Mouse (Mus musculus): Measurements from ENCODE around the gene Selenbp1.

DNA sequence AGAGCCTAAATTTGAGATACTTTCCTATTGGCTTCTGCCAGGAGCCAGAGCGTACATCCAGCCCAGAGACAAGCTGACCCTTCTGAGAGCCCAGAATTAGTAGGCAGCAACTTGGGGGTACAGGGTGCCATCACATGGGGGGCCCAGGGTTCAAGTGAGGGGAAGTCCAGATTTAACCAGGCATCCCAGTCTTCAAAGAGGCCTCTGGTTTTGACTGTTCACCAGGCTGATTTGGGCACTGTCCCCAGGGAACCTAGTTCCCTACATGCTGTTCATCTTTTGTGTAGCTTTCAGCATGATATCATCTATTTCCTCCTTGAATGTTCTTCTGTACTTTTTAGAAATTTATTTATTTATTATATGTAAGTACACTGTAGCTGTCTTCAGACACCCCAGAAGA lies 32.1 kb downstream of the Selenbp1 start:
- TF ChIP-seq CTCF (IDR thresholded peaks at IDR 0.05; ENCODE audit: control insufficient read depth, insufficient read depth, insufficient read length) (no peak), MYOD1 (IDR thresholded peaks at IDR 0.05; ENCODE audit: control insufficient read depth, insufficient read length, low read depth) (no peak), USF1 (IDR thresholded peaks at IDR 0.05; ENCODE audit: low read depth) (no peak)

All from C2C12 (cell line).